Mouse (Mus musculus) left cerebral cortex, postnatal 25 days (tissue): ENCODE data around the gene Xirp2. TPM values are rescaled to one million over a fixed set of nuclear protein-coding genes. Genes with fewer than 3 reads are reported as not detected.
A peak's percentile ranks its signal among the peaks of the same experiment; 100 is the strongest.

Source experiments
- DNase-seq, 2 experiments: peaks; one replicate each; pipeline ENCODE4 v3.0.0; 2022; ENCODE audit warnings: low spot score in 2 of 2, mixed read lengths in 1 of 2
- intact Hi-C: fragments of 180-260 bp; cut with DNase I; formaldehyde crosslinking; loops from one replicate; pipeline ENCODE4 v1.15.1; 2025
- total RNA-seq, 2 experiments: library from RNA; stranded (reverse); gene quantifications; 2 replicates each; pipeline ENCODE4 v1.2.3; 2021

Gene Xirp2
- total RNA-seq, 2 experiments from 2014 or later, result 0.07 TPM; not detected in 1

DNA sequence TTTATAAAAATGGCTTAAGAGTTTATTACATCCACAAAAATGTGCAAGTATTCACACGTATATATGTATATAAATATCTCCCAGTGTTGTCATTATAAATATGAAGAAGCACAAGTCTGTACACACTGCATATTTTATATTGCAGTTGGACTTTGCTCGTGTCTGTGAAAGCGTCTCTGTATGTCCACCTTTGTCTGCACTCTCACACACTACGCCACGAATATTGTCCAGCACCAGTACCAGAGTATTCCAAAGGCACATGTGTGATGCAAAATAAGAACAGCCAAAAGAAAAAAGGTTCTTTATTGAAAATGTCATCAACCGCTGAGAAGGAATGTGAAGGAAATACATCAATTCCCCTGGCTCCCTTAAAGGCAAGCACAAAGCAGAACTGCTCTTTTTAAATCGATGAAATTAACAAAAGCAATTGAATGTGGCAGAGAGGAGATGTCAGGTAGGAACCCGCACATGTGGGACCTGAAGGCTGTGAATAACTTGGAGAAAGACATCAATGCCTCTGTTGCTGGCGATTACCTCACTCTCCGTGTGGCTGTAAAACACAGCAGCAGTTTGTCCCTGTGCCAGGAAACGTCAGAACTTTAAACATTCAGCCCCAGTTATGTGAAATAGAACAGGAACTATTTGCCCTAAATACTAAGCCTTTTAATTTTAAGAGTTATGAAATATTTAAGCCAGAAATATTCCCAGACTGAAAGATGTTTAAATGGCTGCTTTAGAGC lies 96.3 kb downstream of the Xirp2 start:
- no peak for DNase-seq
- intact Hi-C loops, result loop anchor here (10.0 kb wide), 1 partner anchor 577 kb away; no protein-coding TSS in a partner anchor

DNA sequence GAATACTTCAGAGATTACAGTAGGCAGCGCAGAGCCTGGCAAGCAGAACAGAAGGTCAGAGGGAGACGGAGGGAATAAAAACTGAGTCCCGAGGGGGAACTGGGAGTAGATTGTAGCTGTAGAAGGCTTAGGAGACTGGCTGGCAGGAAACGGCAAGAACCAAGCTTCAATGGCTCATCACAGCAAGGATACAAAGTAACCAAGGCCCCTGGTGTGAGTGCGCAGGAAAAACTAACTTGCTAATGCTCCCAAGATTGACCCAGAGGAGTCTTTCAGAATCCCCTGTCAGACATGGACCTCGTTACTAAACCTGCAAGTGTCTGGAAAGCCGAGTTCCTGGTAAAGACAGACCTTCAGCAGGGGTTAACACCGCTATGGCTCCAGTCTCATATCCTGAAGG lies 98.6 kb downstream of the Xirp2 start:
- intact Hi-C loops, result loop anchor here (10.0 kb wide), 1 partner anchor 580 kb away; no protein-coding TSS in a partner anchor
- DNase-seq, result no peak

DNA sequence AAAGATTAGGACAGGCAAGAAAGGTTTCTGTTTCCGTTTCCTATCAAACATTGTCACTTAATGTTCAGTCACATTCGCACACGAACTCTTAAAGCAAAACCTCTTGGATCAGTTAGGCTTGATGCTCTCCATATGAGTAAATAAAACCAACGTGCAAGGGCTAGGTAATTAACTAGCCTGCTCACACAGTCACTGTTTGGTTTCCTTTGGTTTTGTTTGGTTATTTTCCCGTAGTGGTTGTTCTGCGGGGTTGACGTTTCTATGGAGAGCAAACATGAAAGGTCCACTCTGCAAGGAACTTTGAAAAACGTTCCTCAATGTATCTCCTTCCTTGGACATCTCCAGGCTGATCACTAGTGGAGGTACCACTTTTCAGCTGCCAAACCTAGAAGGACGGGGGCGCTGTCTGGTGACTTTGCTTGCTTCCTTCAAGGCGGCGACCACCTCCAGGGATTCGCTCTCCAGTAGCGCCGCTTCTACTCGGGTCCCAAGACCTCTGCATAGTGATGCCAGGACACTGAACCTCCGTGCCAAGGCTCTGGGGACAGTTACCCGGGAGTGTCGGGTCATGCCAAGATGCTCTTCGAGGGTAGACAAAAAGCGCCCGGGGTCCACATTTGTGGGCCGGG lies 119.2 kb downstream of the Xirp2 start:
- intact Hi-C loops, result loop anchor here (2.0 to 5.0 kb wide), 2 partner anchors 92 to 786 kb away; no protein-coding TSS in a partner anchor
- DNase-seq, result peak; percentile 66 to 77

DNA sequence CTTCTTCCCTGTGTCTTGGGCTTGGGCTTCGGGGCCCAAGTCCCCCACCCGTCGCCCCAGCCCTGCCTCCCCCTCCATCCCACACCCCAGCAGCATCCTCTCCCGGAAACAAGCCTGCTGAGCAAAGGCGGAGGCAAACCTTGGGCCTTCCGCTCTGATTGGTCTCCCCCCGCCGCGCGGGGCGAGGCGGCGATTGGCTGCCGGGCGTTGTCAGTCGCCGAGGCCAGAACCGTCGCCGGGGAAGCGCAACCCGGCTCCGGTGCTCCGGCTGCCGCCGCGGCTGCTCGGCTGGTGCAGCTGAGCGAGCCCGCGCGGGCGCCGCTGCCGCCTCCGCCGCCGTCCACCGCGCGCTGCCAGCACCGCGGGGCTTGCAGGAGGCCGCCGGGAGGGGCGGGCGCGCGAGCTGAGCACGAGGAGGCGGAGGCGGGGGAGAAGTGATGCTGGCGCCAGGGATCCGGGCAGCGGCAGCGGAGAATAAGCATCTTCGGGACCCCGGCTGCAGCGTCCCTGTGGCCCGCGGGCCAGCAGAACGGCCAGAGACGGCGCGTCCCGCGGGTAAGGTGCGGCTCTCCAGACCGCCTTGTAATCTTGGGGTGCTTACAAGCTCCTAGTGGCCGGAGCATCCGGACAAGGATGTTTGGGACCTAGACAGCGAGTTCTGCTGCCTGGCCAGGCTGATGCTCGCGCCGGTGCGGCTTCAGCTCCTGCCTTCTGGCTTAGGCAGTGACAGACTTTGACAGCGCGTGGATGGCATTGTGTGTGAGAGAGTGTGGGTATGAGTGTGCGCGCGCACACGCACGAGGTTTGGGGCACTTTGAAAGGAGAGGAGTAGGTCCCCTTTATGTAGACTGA lies 119.9 kb downstream of the Xirp2 start, which contains the start of gene B3galt1:
Gene B3galt1 (plus strand): TSS at position 392 of the 852 bp plus-strand sequence.
- intact Hi-C loops, result loop anchor here (2.0 to 5.0 kb wide), 2 partner anchors 92 to 785 kb away; no protein-coding TSS in a partner anchor

DNA sequence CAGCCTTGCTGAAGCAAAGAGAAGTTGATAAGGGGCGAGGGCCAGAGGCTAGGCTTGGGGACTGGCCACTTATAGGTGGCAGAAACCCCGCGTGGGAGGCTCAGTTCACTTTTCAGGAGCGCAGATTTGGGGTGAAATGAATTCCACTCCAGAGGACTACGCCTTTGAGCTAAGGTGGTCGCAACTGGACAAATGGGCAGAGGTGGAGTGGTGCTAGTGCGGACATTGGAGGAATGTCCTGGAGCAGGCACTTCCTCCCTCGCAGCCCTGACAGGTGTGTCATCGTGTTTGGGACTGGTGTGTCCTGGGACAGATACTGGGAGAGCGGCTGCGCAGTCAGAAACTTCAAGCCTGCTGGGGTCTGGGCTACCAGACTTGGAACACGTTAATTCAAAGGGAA lies 120.8 kb downstream of the Xirp2 start:
- intact Hi-C loops, result loop anchor here (5.0 kb wide), 1 partner anchor 91 kb away; no protein-coding TSS in a partner anchor
- peak in 1 of 2 experiments; percentile 7 for DNase-seq

More for the DNA sequence above, 119.9 kb downstream of the Xirp2 start, which contains the start of gene B3galt1:
- DNase-seq, result peak; percentile 91 to 95

DNA sequence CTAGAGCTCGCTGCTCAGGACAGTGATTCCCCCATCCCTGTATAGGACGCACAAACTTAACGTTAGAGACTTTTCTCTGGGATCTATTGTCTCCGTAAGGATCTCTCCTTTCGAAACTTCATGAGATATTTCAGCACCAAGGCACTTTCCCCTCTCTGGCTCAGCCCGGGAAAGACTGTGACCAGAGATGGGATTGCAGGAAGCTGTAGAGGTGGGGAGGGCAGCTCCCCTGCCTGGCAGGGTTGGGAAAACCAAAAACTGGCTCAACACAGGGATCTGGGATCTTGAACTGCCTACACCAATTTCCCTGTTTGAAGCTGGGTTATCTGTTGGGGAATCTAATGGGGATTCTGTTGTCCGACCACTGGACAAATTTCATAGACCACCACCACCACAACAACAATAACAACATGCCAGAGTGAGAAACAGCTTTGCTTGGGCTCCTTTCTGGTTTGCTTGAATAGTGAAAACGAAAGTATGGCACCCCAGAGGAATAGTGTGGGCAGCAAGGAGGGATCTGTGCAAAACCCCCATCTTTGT lies 121.4 kb downstream of the Xirp2 start:
- intact Hi-C loops, result loop anchor here (5.0 kb wide), 1 partner anchor 90 kb away; no protein-coding TSS in a partner anchor
- peak in 1 of 2 experiments; percentile 18 for DNase-seq

Other genes with a start within 250 kb of the Xirp2 start
- not detected for gene Gm21830, start 32.3 kb upstream of the Xirp2 start, total RNA-seq
- gene Gm26727, start 12.8 kb upstream of the Xirp2 start, total RNA-seq, result not detected
- 10 to 100 TPM; 92.2 to 94.0 TPM for gene B3galt1, start 119.9 kb downstream of the Xirp2 start, total RNA-seq